Mouse (Mus musculus) 3T3-L1 (cell line): ENCODE results near the gene Spta1.

Experiments used
- DNase-seq: peaks from one replicate; pipeline ENCODE4 v3.0.0-alpha.2; 2015; ENCODE audit warnings: low read depth, low spot score

Gene Spta1

GRCm38 (mm10) chr1:174172605-174173004 lies at the start of gene Spta1:
Gene Spta1 (plus strand): TSS chr1:174172776.
- no peak for DNase-seq

GRCm38 (mm10) chr1:174131217-174131616 lies 41.4 kb upstream of the Spta1 start, which contains the start of gene Olfr424:
Gene Olfr424 (plus strand): TSS chr1:174131517.
- no peak for DNase-seq

GRCm38 (mm10) chr1:174131999-174132398 lies 40.6 kb upstream of the Spta1 start:
- no peak for DNase-seq

- no peak for DNase-seq
These were observed 31.2 kb upstream of the Spta1 start for GRCm38 (mm10) chr1:174141384-174141783.

- DNase-seq: no peak
These were observed 25.9 kb upstream of the Spta1 start for GRCm38 (mm10) chr1:174146696-174147095.

GRCm38 (mm10) chr1:174149289-174149688 lies 23.3 kb upstream of the Spta1 start:
- DNase-seq: no peak

- no peak for DNase-seq
These were observed 17.2 kb upstream of the Spta1 start, which contains the start of gene Olfr420 for GRCm38 (mm10) chr1:174155333-174155732. Gene Olfr420 (plus strand): TSS chr1:174155633.

- DNase-seq: no peak
These were observed 15.0 kb upstream of the Spta1 start for GRCm38 (mm10) chr1:174157622-174158021.

GRCm38 (mm10) chr1:174158512-174158911 lies 14.1 kb upstream of the Spta1 start:
- no peak for DNase-seq

GRCm38 (mm10) chr1:174159095-174159494 lies 13.5 kb upstream of the Spta1 start:
- no peak for DNase-seq

- peak; percentile 6 for DNase-seq
These were observed 3.6 kb upstream of the Spta1 start for GRCm38 (mm10) chr1:174169024-174169423.

GRCm38 (mm10) chr1:174170706-174171501 lies 1.7 kb upstream of the Spta1 start:
- DNase-seq: no peak

- no peak for DNase-seq
These were observed 1.0 kb upstream of the Spta1 start for GRCm38 (mm10) chr1:174171537-174171936.

- no peak for DNase-seq
These were observed 32.1 kb downstream of the Spta1 start for GRCm38 (mm10) chr1:174204699-174205098.

GRCm38 (mm10) chr1:174212286-174212685 lies 39.7 kb downstream of the Spta1 start:
- DNase-seq: no peak

- DNase-seq: no peak
These were observed 42.9 kb downstream of the Spta1 start for GRCm38 (mm10) chr1:174215270-174216038.

GRCm38 (mm10) chr1:174216528-174217204 lies 44.1 kb downstream of the Spta1 start:
- DNase-seq: no peak

GRCm38 (mm10) chr1:174239916-174240315 lies 67.3 kb downstream of the Spta1 start:
- no peak for DNase-seq

GRCm38 (mm10) chr1:174244621-174245020 lies 72.0 kb downstream of the Spta1 start:
- DNase-seq: no peak

- DNase-seq: no peak
These were observed 73.5 kb downstream of the Spta1 start for GRCm38 (mm10) chr1:174246080-174246479.

GRCm38 (mm10) chr1:174247170-174247569 lies 74.6 kb downstream of the Spta1 start:
- no peak for DNase-seq

- no peak for DNase-seq
These were observed 77.8 kb downstream of the Spta1 start for GRCm38 (mm10) chr1:174250376-174250775.
